Mouse (Mus musculus) embryonic facial prominence, embryonic 11.5 days (tissue): ENCODE data around the gene Ampd3. TPM values are rescaled to one million over a fixed set of nuclear protein-coding genes. Genes with fewer than 3 reads are reported as not detected.

Source experiments
- ATAC-seq: fragments of 200-750 bp; cut with Nextera tagmentation; replicated peaks from 2 replicates; pipeline ENCODE4 v1.8.0; 2017; ENCODE audit warnings: low read depth; ENCODE audit not compliant: insufficient number of reproducible peaks, low FRiP score, low TSS enrichment
- DNase-seq: peaks from one replicate; pipeline ENCODE4 v3.0.0-alpha.2; 2015; ENCODE audit warnings: low spot score
- H3K27ac ChIP-seq: fragments of 300-500 bp; sonication (generic); replicated peaks from 2 replicates; pipeline ENCODE4 v1.5.1; 2014; ENCODE audit warnings: mild to moderate bottlenecking, low read depth, low read length, control low read depth
- H3K27me3 ChIP-seq: fragments of 300-500 bp; sonication (generic); 2 replicates; pipeline ENCODE4 v1.6.1; 2014; ENCODE audit warnings: mild to moderate bottlenecking, low read length, moderate library complexity, mixed read lengths; ENCODE audit not compliant: control insufficient read depth, insufficient read depth
- H3K36me3 ChIP-seq: fragments of 300-500 bp; sonication (generic); replicated peaks from 2 replicates; pipeline ENCODE4 v1.6.1; 2014; ENCODE audit warnings: low read depth, mild to moderate bottlenecking, low read length, moderate library complexity, mixed read lengths; ENCODE audit not compliant: control insufficient read depth, insufficient read depth
- H3K4me1 ChIP-seq: fragments of 300-500 bp; sonication (generic); 2 replicates; pipeline ENCODE4 v1.6.1; 2014; ENCODE audit warnings: low read length, mixed read lengths; ENCODE audit not compliant: control insufficient read depth, insufficient read depth
- H3K4me2 ChIP-seq: fragments of 300-500 bp; sonication (generic); 2 replicates; pipeline ENCODE4 v1.6.1; 2014; ENCODE audit warnings: low read depth, mild to moderate bottlenecking, control low read depth, low read length, moderate library complexity
- H3K4me3 ChIP-seq: fragments of 300-500 bp; sonication (generic); 2 replicates; pipeline ENCODE4 v1.5.1; 2014; ENCODE audit warnings: low read depth, low read length, control low read depth
- H3K9ac ChIP-seq: fragments of 300-500 bp; sonication (generic); replicated peaks from 2 replicates; pipeline ENCODE4 v1.6.1; 2014; ENCODE audit warnings: mild to moderate bottlenecking, control low read depth, low read length
- H3K9me3 ChIP-seq: fragments of 300-500 bp; sonication (generic); replicated peaks from 2 replicates; pipeline ENCODE4 v1.6.1; 2016; ENCODE audit warnings: mild to moderate bottlenecking, low read length, inconsistent platforms, mixed read lengths; ENCODE audit not compliant: control insufficient read depth
- WGBS: fragments of 180-500 bp; shearing (Covaris S2); extraction: QIAGEN DNeasy Blood & Tissue Kit; methylation state at CpG from one replicate; pipeline ENCODE4 v1.1.7; 2014; 5-methylcytosine and 5-hydroxymethylcytosine counted together
- polyA plus RNA-seq: library from polyadenylated mRNA; unstranded; fragments of >200 nt; fragmentation: Nextera tagmentation; extraction: Ambion mirVana; gene quantifications from 2 replicates; pipeline ENCODE4 v1.2.1, GENCODE M21; 2014

Gene Ampd3
- polyA plus RNA-seq, 1 experiment from 2014 or later = 2.5 TPM

- H3K36me3 ChIP-seq = no peaks in the 10 kb centered on the region
- DNase-seq (no peak), ATAC-seq (no peak)
- no peak overlapping the region for H3K4me2 ChIP-seq
- no peak overlapping the region for H3K9ac ChIP-seq
- no peaks in the 10 kb centered on the region for H3K27me3 ChIP-seq
- WGBS = 86% methylated on average over 5 of the region's 5 CpGs
- no peak overlapping the region for H3K27ac ChIP-seq
- no peak overlapping the region for H3K4me3 ChIP-seq
- H3K4me1 ChIP-seq = no peaks in the 10 kb centered on the region
- H3K9me3 ChIP-seq = no peaks in the 10 kb centered on the region
Measured at GRCm38 (mm10) chr7:110792201-110792600, 24.2 kb downstream of the Ampd3 start.

GRCm38 (mm10) chr7:110792834-110793233 is 24.8 kb downstream of the Ampd3 start:
- H3K9me3 ChIP-seq = no peaks in the 10 kb centered on the region
- no peak overlapping the region for H3K27ac ChIP-seq
- H3K4me3 ChIP-seq = no peak overlapping the region
- H3K4me2 ChIP-seq = no peak overlapping the region
- H3K36me3 ChIP-seq = no peaks in the 10 kb centered on the region
- no peak for DNase-seq
- 86% methylated on average over 2 of the region's 2 CpGs for WGBS
- ATAC-seq = no peak
- H3K4me1 ChIP-seq = no peaks in the 10 kb centered on the region
- no peaks in the 10 kb centered on the region for H3K27me3 ChIP-seq
- no peak overlapping the region for H3K9ac ChIP-seq

GRCm38 (mm10) chr7:110794722-110795121 is 26.7 kb downstream of the Ampd3 start:
- H3K9me3 ChIP-seq = no peaks in the 10 kb centered on the region
- H3K27ac ChIP-seq = no peak overlapping the region
- no peaks in the 10 kb centered on the region for H3K36me3 ChIP-seq
- H3K4me2 ChIP-seq = no peak overlapping the region
- no peak for ATAC-seq
- H3K9ac ChIP-seq = no peak overlapping the region
- H3K4me3 ChIP-seq = no peak overlapping the region
- no peaks in the 10 kb centered on the region for H3K4me1 ChIP-seq
- 67% methylated on average over 4 of the region's 4 CpGs for WGBS
- H3K27me3 ChIP-seq = no peaks in the 10 kb centered on the region
- DNase-seq = no peak

GRCm38 (mm10) chr7:110796367-110797051 is 28.5 kb downstream of the Ampd3 start:
- Histone ChIP-seq H3K4me3 (no peak overlapping the region), H3K27ac (no peak overlapping the region), H3K4me2 (no peak overlapping the region), H3K9me3 (no peaks in the 10 kb centered on the region), H3K9ac (no peak overlapping the region), H3K4me1 (no peaks in the 10 kb centered on the region), H3K36me3 (no peaks in the 10 kb centered on the region), H3K27me3 (no peaks in the 10 kb centered on the region)
- ATAC-seq (no peak), DNase-seq (no peak)
- WGBS = 71% methylated on average over 12 of the region's 12 CpGs

- no peaks in the 10 kb centered on the region for H3K27me3 ChIP-seq
- no peak overlapping the region for H3K27ac ChIP-seq
- no peak overlapping the region for H3K4me2 ChIP-seq
- H3K4me1 ChIP-seq = no peaks in the 10 kb centered on the region
- H3K4me3 ChIP-seq = no peak overlapping the region
- WGBS = 85% methylated on average over 11 of the region's 11 CpGs
- DNase-seq (no peak), ATAC-seq (no peak)
- H3K9me3 ChIP-seq = no peaks in the 10 kb centered on the region
- no peaks in the 10 kb centered on the region for H3K36me3 ChIP-seq
- no peak overlapping the region for H3K9ac ChIP-seq
Measured at GRCm38 (mm10) chr7:110797722-110798409, 29.9 kb downstream of the Ampd3 start.

- no peak for ATAC-seq
Measured at GRCm38 (mm10) chr7:110801028-110801427, 33.0 kb downstream of the Ampd3 start.

GRCm38 (mm10) chr7:110803131-110803530 is 35.1 kb downstream of the Ampd3 start:
- Histone ChIP-seq H3K9me3 (no peaks in the 10 kb centered on the region), H3K9ac (no peak overlapping the region), H3K4me3 (no peak overlapping the region), H3K4me2 (no peak overlapping the region), H3K4me1 (no peaks in the 10 kb centered on the region), H3K27me3 (no peaks in the 10 kb centered on the region), H3K27ac (no peak overlapping the region), H3K36me3 (no peaks in the 10 kb centered on the region)
- no peak for ATAC-seq
- WGBS = 91% methylated on average over 10 of the region's 10 CpGs
- no peak for DNase-seq

More at GRCm38 (mm10) chr7:110801028-110801427, 33.0 kb downstream of the Ampd3 start:
- Histone ChIP-seq H3K4me2 (no peak overlapping the region), H3K4me1 (no peaks in the 10 kb centered on the region), H3K9ac (no peak overlapping the region), H3K4me3 (no peak overlapping the region), H3K27ac (no peak overlapping the region), H3K27me3 (no peaks in the 10 kb centered on the region), H3K36me3 (no peaks in the 10 kb centered on the region), H3K9me3 (no peaks in the 10 kb centered on the region)
- WGBS = under 1% methylated on average over 4 of the region's 4 CpGs
- DNase-seq = peak; percentile 90

GRCm38 (mm10) chr7:110804266-110804665 is 36.3 kb downstream of the Ampd3 start:
- Histone ChIP-seq H3K9me3 (no peaks in the 10 kb centered on the region), H3K4me1 (no peaks in the 10 kb centered on the region), H3K4me2 (no peak overlapping the region), H3K36me3 (no peaks in the 10 kb centered on the region), H3K9ac (no peak overlapping the region), H3K4me3 (no peak overlapping the region), H3K27me3 (no peaks in the 10 kb centered on the region), H3K27ac (no peak overlapping the region)
- DNase-seq = no peak
- WGBS = 78% methylated on average over 3 of the region's 3 CpGs
- no peak for ATAC-seq
